Mouse (Mus musculus) embryonic facial prominence, embryonic 10.5 days (tissue): ENCODE measurements around the gene Abcb11. TPM values are rescaled to one million over a fixed set of nuclear protein-coding genes. Genes with fewer than 3 reads are reported as not detected.
"Not testable (repeated sequence)": the region's sequence is repeated elsewhere in the genome, so short reads cannot be mapped to it uniquely, and the experiment has no call there.

ENCODE experiments used
- DNase-seq: peaks from one replicate; pipeline ENCODE4 v3.0.0-alpha.2; 2017; ENCODE audit warnings: low spot score
- H3K27ac ChIP-seq: fragments of 300-500 bp; sonication (generic); replicated peaks from 2 replicates; pipeline ENCODE4 v1.5.1; 2016; ENCODE audit warnings: mild to moderate bottlenecking
- H3K27me3 ChIP-seq: fragments of 300-500 bp; sonication (generic); replicated peaks from 2 replicates; pipeline ENCODE4 v1.6.1; 2016; ENCODE audit warnings: low read depth, mild to moderate bottlenecking; ENCODE audit not compliant: poor library complexity, severe bottlenecking
- H3K36me3 ChIP-seq: fragments of 300-500 bp; sonication (generic); replicated peaks from 2 replicates; pipeline ENCODE4 v1.6.1; 2016; ENCODE audit warnings: mild to moderate bottlenecking, moderate library complexity
- H3K4me1 ChIP-seq: fragments of 300-500 bp; sonication (generic); 2 replicates; pipeline ENCODE4 v1.6.1; 2016
- H3K4me3 ChIP-seq: fragments of 300-500 bp; sonication (generic); 2 replicates; pipeline ENCODE4 v1.5.1; 2016; ENCODE audit warnings: mild to moderate bottlenecking, moderate library complexity
- H3K9me3 ChIP-seq: fragments of 300-500 bp; sonication (generic); 2 replicates; pipeline ENCODE4 v1.6.1; 2016; ENCODE audit warnings: mild to moderate bottlenecking
- WGBS: fragments of 180-500 bp; shearing (Covaris S2); methylation state at CpG from one replicate; pipeline ENCODE4 v1.1.7; 2016; 5-methylcytosine and 5-hydroxymethylcytosine counted together
- polyA plus RNA-seq: library from polyadenylated mRNA; unstranded; fragments of >200 nt; fragmentation: Nextera tagmentation; extraction: Ambion mirVana; gene quantifications from 2 replicates; pipeline ENCODE4 v1.2.1, GENCODE M21; 2016

Gene Abcb11
- not detected in 2 replicates for polyA plus RNA-seq

GRCm38 (mm10) chr2:69342496-69343221, at the start of gene Abcb11:
Abcb11 (minus strand) TSS chr2:69342616.
- Histone ChIP-seq H3K27me3 (no peaks in the 10 kb centered on the region), H3K36me3 (no peaks in the 10 kb centered on the region), H3K27ac (no peak within 1 kb of the TSS), H3K4me3 (no peak within 1 kb of the TSS), H3K4me1 (no peaks in the 10 kb centered on the region), H3K9me3 (no peaks in the 10 kb centered on the region)
- no peak for DNase-seq
- WGBS: 85% methylated on average over 9 of the region's 9 CpGs

GRCm38 (mm10) chr2:69386118-69386871, 43.9 kb upstream of the Abcb11 start:
- Histone ChIP-seq H3K4me1 (no peaks in the 10 kb centered on the region), H3K9me3 (no peaks in the 10 kb centered on the region), H3K36me3 (no peaks in the 10 kb centered on the region), H3K27me3 (no peaks in the 10 kb centered on the region), H3K27ac (no peak overlapping the region), H3K4me3 (no peak overlapping the region)
- WGBS: 89% methylated on average over 3 of the region's 3 CpGs
- DNase-seq: no peak

GRCm38 (mm10) chr2:69382838-69383237, 40.4 kb upstream of the Abcb11 start:
- no peak for DNase-seq
- Histone ChIP-seq H3K36me3 (no peaks in the 10 kb centered on the region), H3K9me3 (no peaks in the 10 kb centered on the region), H3K27me3 (no peaks in the 10 kb centered on the region), H3K4me1 (peaks cover 4% of the 10 kb centered on the region; the same call in 1 of the 2 replicates), H3K4me3 (no peak overlapping the region), H3K27ac (no peak overlapping the region)
- WGBS: 93% methylated on average over 5 of the region's 5 CpGs

GRCm38 (mm10) chr2:69381740-69382139, 39.3 kb upstream of the Abcb11 start:
- no peak overlapping the region for H3K27ac ChIP-seq
- peaks cover 4% of the 10 kb centered on the region; the same call in 1 of the 2 replicates for H3K4me1 ChIP-seq
- no peak for DNase-seq
- H3K9me3 ChIP-seq: no peaks in the 10 kb centered on the region
- H3K36me3 ChIP-seq: no peaks in the 10 kb centered on the region
- 50% methylated on average over 8 of the region's 8 CpGs for WGBS
- no peak overlapping the region for H3K4me3 ChIP-seq
- H3K27me3 ChIP-seq: no peaks in the 10 kb centered on the region

GRCm38 (mm10) chr2:69380281-69380680, 37.9 kb upstream of the Abcb11 start, which contains the start of gene Dhrs9:
Dhrs9 (plus strand) TSS chr2:69380445.
- H3K4me1 ChIP-seq: peaks cover 4% of the 10 kb centered on the region; the same call in 1 of the 2 replicates
- H3K27me3 ChIP-seq: no peaks in the 10 kb centered on the region
- 86% methylated on average over 13 of the region's 13 CpGs for WGBS
- no peaks in the 10 kb centered on the region for H3K36me3 ChIP-seq
- no peaks in the 10 kb centered on the region for H3K9me3 ChIP-seq
- no peak within 1 kb of the TSS for H3K4me3 ChIP-seq
- DNase-seq: no peak
- no peak within 1 kb of the TSS for H3K27ac ChIP-seq

GRCm38 (mm10) chr2:69379801-69380200, 37.4 kb upstream of the Abcb11 start:
- 72% methylated on average over 1 of the region's 1 CpGs for WGBS
- H3K9me3 ChIP-seq: no peaks in the 10 kb centered on the region

GRCm38 (mm10) chr2:69376780-69377179, 34.4 kb upstream of the Abcb11 start:
- Histone ChIP-seq H3K4me3 (no peak overlapping the region), H3K27me3 (no peaks in the 10 kb centered on the region), H3K4me1 (peaks cover 4% of the 10 kb centered on the region; the same call in 1 of the 2 replicates), H3K27ac (no peak overlapping the region), H3K9me3 (no peaks in the 10 kb centered on the region), H3K36me3 (no peaks in the 10 kb centered on the region)
- no peak for DNase-seq
- 87% methylated on average over 2 of the region's 2 CpGs for WGBS

More at GRCm38 (mm10) chr2:69379801-69380200, 37.4 kb upstream of the Abcb11 start:
- Histone ChIP-seq H3K27ac (no peak overlapping the region), H3K36me3 (no peaks in the 10 kb centered on the region), H3K27me3 (no peaks in the 10 kb centered on the region), H3K4me1 (peaks cover 4% of the 10 kb centered on the region; the same call in 1 of the 2 replicates), H3K4me3 (no peak overlapping the region)
- DNase-seq: no peak

- WGBS: 93% methylated on average over 1 of the region's 1 CpGs
These were observed 22.9 kb upstream of the Abcb11 start for GRCm38 (mm10) chr2:69365275-69365674.

GRCm38 (mm10) chr2:69364831-69365230, 22.4 kb upstream of the Abcb11 start:
- no peaks in the 10 kb centered on the region for H3K4me1 ChIP-seq
- DNase-seq: no peak
- no peak overlapping the region for H3K27ac ChIP-seq
- H3K27me3 ChIP-seq: no peaks in the 10 kb centered on the region
- H3K9me3 ChIP-seq: no peaks in the 10 kb centered on the region
- 80% methylated on average over 2 of the region's 2 CpGs for WGBS
- no peak overlapping the region for H3K4me3 ChIP-seq
- H3K36me3 ChIP-seq: no peaks in the 10 kb centered on the region

More at GRCm38 (mm10) chr2:69365275-69365674, 22.9 kb upstream of the Abcb11 start:
- no peak for DNase-seq
- Histone ChIP-seq H3K27ac (no peak overlapping the region), H3K4me1 (no peaks in the 10 kb centered on the region), H3K9me3 (no peaks in the 10 kb centered on the region), H3K4me3 (no peak overlapping the region), H3K27me3 (no peaks in the 10 kb centered on the region), H3K36me3 (no peaks in the 10 kb centered on the region)

- DNase-seq, H3K4me3 ChIP-seq, H3K36me3 ChIP-seq, H3K9me3 ChIP-seq, H3K27me3 ChIP-seq, H3K27ac ChIP-seq, H3K4me1 ChIP-seq: not testable (repeated sequence)
These were observed 13.0 kb upstream of the Abcb11 start for GRCm38 (mm10) chr2:69355402-69355801.

GRCm38 (mm10) chr2:69341506-69341905, 910 bp downstream of the Abcb11 start:
- H3K4me1 ChIP-seq: no peaks in the 10 kb centered on the region
- H3K9me3 ChIP-seq: no peaks in the 10 kb centered on the region
- H3K36me3 ChIP-seq: no peaks in the 10 kb centered on the region
- DNase-seq: no peak
- WGBS: 90% methylated on average over 6 of the region's 6 CpGs
- no peak overlapping the region for H3K4me3 ChIP-seq
- H3K27me3 ChIP-seq: no peaks in the 10 kb centered on the region
- H3K27ac ChIP-seq: no peak overlapping the region

- 91% methylated on average over 6 of the region's 6 CpGs for WGBS
- not testable (repeated sequence) for DNase-seq, H3K9me3 ChIP-seq, H3K4me3 ChIP-seq, H3K4me1 ChIP-seq, H3K36me3 ChIP-seq, H3K27ac ChIP-seq, H3K27me3 ChIP-seq
These were observed 10.9 kb downstream of the Abcb11 start for GRCm38 (mm10) chr2:69331523-69331922.
